Mouse (Mus musculus) liver, postnatal 0 days (tissue): ENCODE results near the gene Lemd2. TPM values are rescaled to one million over a fixed set of nuclear protein-coding genes. Genes with fewer than 3 reads are reported as not detected.

Experiments
- ATAC-seq: fragments of 200-750 bp; cut with Nextera tagmentation; 2 replicates; pipeline ENCODE4 v1.8.0; 2017; ENCODE audit warnings: mild to moderate bottlenecking, moderate library complexity
- DNase-seq: peaks from one replicate; pipeline ENCODE4 v3.0.0-alpha.2; 2016
- H3K27ac ChIP-seq: fragments of 300-500 bp; sonication (generic); 2 replicates; pipeline ENCODE4 v1.5.1; 2014; ENCODE audit warnings: antibody characterized with exemption, moderate library complexity, mild to moderate bottlenecking, low read depth
- H3K27me3 ChIP-seq: fragments of 300-500 bp; sonication (generic); 2 replicates; pipeline ENCODE4 v1.6.1; 2014; ENCODE audit warnings: low read length, control low read depth, mixed read lengths; ENCODE audit not compliant: insufficient read depth
- H3K36me3 ChIP-seq: fragments of 300-500 bp; sonication (generic); replicated peaks from 2 replicates; pipeline ENCODE4 v1.6.1; 2014; ENCODE audit warnings: mild to moderate bottlenecking, control low read depth, low read length, moderate library complexity, mixed read lengths; ENCODE audit not compliant: insufficient read depth
- H3K4me1 ChIP-seq: fragments of 300-500 bp; sonication (generic); 2 replicates; pipeline ENCODE4 v1.6.1; 2014; ENCODE audit warnings: antibody characterized with exemption, mild to moderate bottlenecking, control low read depth; ENCODE audit not compliant: insufficient read depth
- H3K4me2 ChIP-seq: fragments of 300-500 bp; sonication (generic); 2 replicates; pipeline ENCODE4 v1.6.1; 2014; ENCODE audit warnings: low read depth, mild to moderate bottlenecking, low read length, moderate library complexity, mixed read lengths
- H3K4me3 ChIP-seq: fragments of 300-500 bp; sonication (generic); 2 replicates; pipeline ENCODE4 v1.5.1; 2014; ENCODE audit warnings: low read depth, low read length
- H3K9ac ChIP-seq: fragments of 300-500 bp; sonication (generic); replicated peaks from 2 replicates; pipeline ENCODE4 v1.6.1; 2014; ENCODE audit warnings: mild to moderate bottlenecking, moderate library complexity
- H3K9me3 ChIP-seq: fragments of 300-500 bp; sonication (generic); 2 replicates; pipeline ENCODE4 v1.6.1; 2016; ENCODE audit warnings: mild to moderate bottlenecking, control low read depth, low read length, mixed read lengths
- CTCF ChIP-seq: sonication (generic); IDR thresholded peaks from 2 replicates; pipeline ENCODE4 v1.5.1; 2016; ENCODE audit warnings: antibody characterized with exemption, low read depth
- EP300 ChIP-seq: IDR thresholded peaks from 2 replicates; pipeline ENCODE4 v1.6.1; 2016; ENCODE audit warnings: antibody characterized with exemption, low read depth, mild to moderate bottlenecking
- WGBS: fragments of 180-500 bp; shearing (Covaris S2); extraction: QIAGEN DNeasy Blood & Tissue Kit; methylation state at CpG from one replicate; pipeline ENCODE4 v1.1.7; 2014; ENCODE audit not compliant: insufficient replicate concordance; 5-methylcytosine and 5-hydroxymethylcytosine counted together
- polyA plus RNA-seq: library from polyadenylated mRNA; unstranded; fragments of >200 nt; fragmentation: Nextera tagmentation; extraction: Ambion mirVana; gene quantifications from 2 replicates; pipeline ENCODE4 v1.2.1, GENCODE M21; 2015

Lemd2 gene
- polyA plus RNA-seq, 1 experiment from 2014 or later: 4.7 TPM

DNA sequence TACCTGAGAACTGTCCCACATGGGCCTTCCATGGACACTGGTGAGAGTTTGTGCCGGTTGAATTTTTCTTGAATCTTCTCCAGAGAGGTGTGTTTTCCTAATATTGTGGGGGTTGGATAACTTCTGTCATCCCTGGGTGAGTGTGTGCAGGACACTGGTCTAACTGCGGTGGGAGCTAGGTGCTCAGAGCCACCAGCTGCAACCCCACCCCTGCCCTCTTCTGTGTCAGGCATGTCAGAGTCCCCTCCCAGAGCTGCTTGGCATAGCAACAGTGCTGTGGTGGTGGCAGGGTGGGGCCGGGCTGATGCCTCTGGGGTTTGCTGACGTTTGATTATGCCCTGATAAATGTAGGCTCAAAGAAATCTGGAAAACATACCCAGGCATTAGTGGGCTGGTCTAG, 40.6 kb upstream of the Lemd2 start:
- no peak for DNase-seq
- no peak overlapping the region for H3K4me2 ChIP-seq
- no peak overlapping the region for H3K4me3 ChIP-seq
- no peaks in the 10 kb centered on the region for H3K9me3 ChIP-seq
- no peaks in the 10 kb centered on the region for H3K4me1 ChIP-seq
- TF ChIP-seq EP300 (no peak), CTCF (no peak)
- no peaks in the 10 kb centered on the region for H3K27me3 ChIP-seq
- ATAC-seq: no peak
- WGBS: 49% methylated on average over 4 of the region's 4 CpGs
- H3K36me3 ChIP-seq: no peaks in the 10 kb centered on the region
- H3K27ac ChIP-seq: no peak overlapping the region
- H3K9ac ChIP-seq: no peak overlapping the region

DNA sequence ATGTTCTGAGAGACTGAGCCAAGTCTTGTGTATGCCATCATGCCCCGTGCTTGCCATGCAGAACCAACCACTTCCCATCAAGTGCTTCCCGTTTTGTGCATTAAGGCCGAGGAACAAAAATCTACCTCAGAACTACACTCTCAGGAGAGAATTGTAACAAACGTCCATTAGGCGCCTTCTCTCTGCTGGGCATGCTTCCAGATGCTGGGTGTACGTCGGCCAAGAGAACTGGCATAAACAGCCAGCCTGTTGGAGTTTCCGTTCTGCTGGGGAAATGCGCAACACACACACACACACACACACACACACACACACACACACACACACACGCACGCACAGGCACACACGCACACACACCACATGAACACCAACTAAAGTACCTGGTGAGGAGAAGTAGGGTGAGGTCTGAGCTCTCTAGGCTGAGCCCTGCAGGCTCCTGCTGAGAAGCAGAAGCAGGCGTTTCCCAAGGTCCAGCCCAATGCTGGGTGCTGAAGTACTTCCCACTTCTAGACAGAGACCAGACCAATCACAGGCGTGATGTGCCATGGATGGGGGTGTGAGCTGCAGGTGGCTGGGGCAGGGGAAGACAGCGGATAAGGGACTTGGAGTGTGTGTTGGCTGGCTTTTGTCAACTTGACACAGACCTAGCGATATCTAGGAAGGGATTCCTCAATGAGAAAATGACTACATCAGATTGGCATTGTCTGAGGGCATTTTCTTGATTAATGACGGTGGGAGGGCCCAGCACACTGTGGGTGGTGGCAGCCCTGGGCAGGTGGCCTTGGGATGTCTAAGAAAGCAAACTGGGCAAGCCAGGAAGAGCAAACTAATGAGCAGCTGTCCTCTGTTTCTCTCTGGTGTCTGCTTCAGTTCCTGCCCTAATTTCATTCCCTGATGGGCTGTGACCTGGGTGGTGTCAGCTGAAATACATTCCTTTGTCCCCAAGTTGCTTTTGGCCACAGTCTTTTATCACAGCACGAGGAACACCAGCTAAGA, 38.2 kb upstream of the Lemd2 start:
- ATAC-seq (no peak), DNase-seq (peak; percentile 27)
- no peaks in the 10 kb centered on the region for H3K27me3 ChIP-seq
- H3K36me3 ChIP-seq: no peaks in the 10 kb centered on the region
- H3K9ac ChIP-seq: no peak overlapping the region
- WGBS: 51% methylated on average over 18 of the region's 18 CpGs
- no peak overlapping the region for H3K27ac ChIP-seq
- TF ChIP-seq EP300 (no peak), CTCF (no peak)
- no peak overlapping the region for H3K4me3 ChIP-seq
- H3K9me3 ChIP-seq: no peaks in the 10 kb centered on the region
- H3K4me2 ChIP-seq: no peak overlapping the region
- H3K4me1 ChIP-seq: no peaks in the 10 kb centered on the region

DNA sequence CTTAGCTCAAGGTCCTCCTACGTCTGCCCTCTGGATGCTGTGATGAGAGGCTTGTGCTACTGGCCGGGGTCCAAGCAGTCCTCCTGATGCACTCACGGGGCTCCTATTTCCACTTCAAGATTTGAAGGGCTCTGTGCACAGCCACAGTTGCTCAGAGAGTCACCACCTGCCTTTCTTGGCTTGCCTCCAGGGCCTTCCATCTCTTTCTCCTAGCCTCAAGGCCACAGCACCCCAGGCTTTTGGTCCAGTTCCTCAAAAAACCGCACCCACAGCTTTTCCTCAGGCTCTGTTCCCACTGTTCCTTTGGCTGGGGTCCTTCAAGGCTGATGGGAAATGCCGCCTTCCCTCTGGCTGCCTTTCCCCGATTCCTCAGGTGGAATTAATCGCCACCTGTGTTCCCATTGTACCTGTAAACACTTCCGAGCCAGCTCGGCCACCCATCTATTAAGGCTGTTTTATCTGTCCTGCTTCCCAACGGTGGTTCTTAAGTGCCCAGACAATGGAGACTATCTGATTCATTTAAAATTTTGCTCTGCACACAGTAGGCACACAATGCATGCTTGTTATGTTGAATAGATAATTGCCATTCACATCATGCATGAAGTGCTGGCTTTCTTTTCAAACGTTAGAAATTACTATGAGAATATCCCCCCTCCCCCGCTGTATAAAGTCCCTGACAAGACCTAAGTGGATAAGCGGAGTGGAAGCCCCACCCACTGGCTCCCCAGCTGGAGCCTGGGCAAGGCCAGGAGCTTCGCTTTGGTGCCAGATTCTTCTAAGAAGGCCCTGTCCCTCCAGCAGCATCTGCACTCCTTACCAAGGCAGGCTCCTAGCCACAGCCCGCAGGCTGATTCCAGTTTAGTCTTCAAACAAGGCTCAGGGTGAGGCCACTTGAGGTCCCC, 36.5 kb upstream of the Lemd2 start:
- no peak overlapping the region for H3K27ac ChIP-seq
- H3K4me1 ChIP-seq: no peaks in the 10 kb centered on the region
- H3K36me3 ChIP-seq: no peaks in the 10 kb centered on the region
- H3K27me3 ChIP-seq: no peaks in the 10 kb centered on the region
- 53% methylated on average over 15 of the region's 15 CpGs for WGBS
- no peak overlapping the region for H3K4me2 ChIP-seq
- H3K9me3 ChIP-seq: no peaks in the 10 kb centered on the region
- ATAC-seq (no peak), DNase-seq (no peak)
- H3K4me3 ChIP-seq: no peak overlapping the region
- TF ChIP-seq EP300: no peak
- TF ChIP-seq CTCF: no peak
- no peak overlapping the region for H3K9ac ChIP-seq

DNA sequence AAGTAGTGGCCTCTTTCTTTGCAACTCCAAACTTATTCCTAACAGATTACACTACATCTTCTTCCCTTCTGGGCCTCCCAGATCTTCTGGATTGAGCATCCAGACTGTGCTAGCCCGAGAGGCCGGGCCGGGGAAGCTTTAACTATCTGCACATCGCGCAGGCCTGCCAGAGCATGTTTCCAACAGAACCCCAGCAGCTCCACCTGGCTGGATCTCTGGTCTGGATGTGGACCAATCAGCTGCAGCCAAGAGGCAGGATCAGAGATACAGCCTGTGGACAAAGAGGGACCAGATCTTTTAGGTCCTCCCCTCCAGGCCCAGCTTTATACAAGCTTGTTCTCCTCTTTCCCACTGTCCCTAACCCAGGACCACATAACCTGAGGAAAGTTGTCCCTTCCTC, 35.7 kb upstream of the Lemd2 start:
- H3K4me3 ChIP-seq: no peak overlapping the region
- H3K27me3 ChIP-seq: no peaks in the 10 kb centered on the region
- H3K36me3 ChIP-seq: no peaks in the 10 kb centered on the region
- no peak overlapping the region for H3K4me2 ChIP-seq
- H3K9me3 ChIP-seq: no peaks in the 10 kb centered on the region
- 89% methylated on average over 5 of the region's 5 CpGs for WGBS
- TF ChIP-seq CTCF: no peak
- no peak for TF ChIP-seq EP300
- H3K27ac ChIP-seq: no peak overlapping the region
- H3K4me1 ChIP-seq: no peaks in the 10 kb centered on the region
- no peak overlapping the region for H3K9ac ChIP-seq
- no peak for ATAC-seq
- DNase-seq: no peak

DNA sequence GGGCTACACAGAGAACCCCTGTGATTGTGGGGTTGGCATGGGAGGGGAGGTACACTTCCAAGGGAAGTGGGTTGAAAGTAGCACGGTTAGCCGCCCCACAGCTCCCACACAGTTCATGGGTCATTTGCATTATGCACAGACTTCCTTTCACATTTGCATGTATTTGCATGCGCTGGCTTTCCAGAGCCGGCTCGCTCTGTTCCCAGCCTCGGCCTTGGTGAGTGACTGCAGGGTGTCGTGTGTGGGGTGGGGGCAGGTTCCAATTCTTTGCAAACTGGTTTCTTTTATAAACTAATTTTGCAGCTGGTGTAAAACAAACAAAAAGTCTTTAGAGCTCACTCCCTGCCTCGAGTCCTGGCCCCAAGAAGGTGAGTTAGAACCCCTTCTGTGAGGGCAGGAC, 34.4 kb upstream of the Lemd2 start:
- no peak overlapping the region for H3K9ac ChIP-seq
- ATAC-seq (no peak), DNase-seq (no peak)
- no peak overlapping the region for H3K4me3 ChIP-seq
- no peaks in the 10 kb centered on the region for H3K9me3 ChIP-seq
- WGBS: 59% methylated on average over 8 of the region's 8 CpGs
- no peaks in the 10 kb centered on the region for H3K36me3 ChIP-seq
- H3K27ac ChIP-seq: no peak overlapping the region
- no peaks in the 10 kb centered on the region for H3K27me3 ChIP-seq
- H3K4me2 ChIP-seq: no peak overlapping the region
- TF ChIP-seq EP300 (no peak), CTCF (no peak)
- no peaks in the 10 kb centered on the region for H3K4me1 ChIP-seq

DNA sequence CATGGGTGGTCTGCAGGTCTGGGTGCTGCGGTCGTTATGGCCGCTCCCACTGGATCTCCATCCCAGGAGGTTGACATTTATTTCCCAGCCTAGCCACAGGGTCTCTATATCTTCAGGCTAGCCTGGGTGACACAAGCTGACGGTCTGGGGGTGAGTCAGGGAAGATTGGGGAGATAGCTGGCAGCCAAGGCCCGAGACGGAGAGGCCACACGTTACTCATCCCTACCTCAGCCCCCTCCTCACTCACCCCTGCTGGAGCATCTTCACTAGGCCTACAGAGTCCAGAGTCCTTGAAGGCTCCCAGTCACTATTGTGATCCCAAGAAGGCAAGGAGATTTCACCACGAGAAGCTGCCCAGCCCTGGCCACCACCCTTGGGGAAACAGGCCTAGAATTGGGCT, 33.5 kb upstream of the Lemd2 start:
- no peaks in the 10 kb centered on the region for H3K27me3 ChIP-seq
- TF ChIP-seq CTCF (no peak), EP300 (no peak)

More for the DNA sequence above, 33.5 kb upstream of the Lemd2 start:
- ATAC-seq (no peak), DNase-seq (no peak)
- no peaks in the 10 kb centered on the region for H3K36me3 ChIP-seq
- no peaks in the 10 kb centered on the region for H3K4me1 ChIP-seq
- no peak overlapping the region for H3K9ac ChIP-seq
- WGBS: 71% methylated on average over 8 of the region's 8 CpGs
- H3K4me2 ChIP-seq: no peak overlapping the region
- no peaks in the 10 kb centered on the region for H3K9me3 ChIP-seq
- H3K27ac ChIP-seq: no peak overlapping the region
- no peak overlapping the region for H3K4me3 ChIP-seq
